Mouse (Mus musculus): ENCODE measurements around the gene Spire2. TPM values are rescaled to one million over a fixed set of nuclear protein-coding genes. Genes with fewer than 3 reads are reported as not detected.
A peak's percentile ranks its signal among the peaks of the same experiment; 100 is the strongest.

Spire2 gene
- polyA plus RNA-seq, 1 experiment from 2014 or later = 40.2 TPM

GRCm38 (mm10) chr8:123317781-123318466 lies 14.6 kb upstream of the Spire2 start:
- WGBS = 9% methylated on average over 21 of the region's 21 CpGs
- no peaks in the 10 kb centered on the region for H3K9me3 ChIP-seq
- peak overlapping the region; percentile 49 for H3K4me3 ChIP-seq
- H3K9ac ChIP-seq = peak overlapping the region; percentile 65
- H3K27me3 ChIP-seq = no peaks in the 10 kb centered on the region
- no peaks in the 10 kb centered on the region for H3K36me3 ChIP-seq
- ATAC-seq (ENCODE audit: low read depth) = peak; percentile 78
- no peak overlapping the region for H3K27ac ChIP-seq (replicated peaks)
- H3K4me1 ChIP-seq (replicated peaks) = peaks cover 13% of the 10 kb centered on the region
- H3K4me2 ChIP-seq = peak overlapping the region; percentile 72

GRCm38 (mm10) chr8:123318467-123318911 lies 14.0 kb upstream of the Spire2 start, which contains the start of gene Fanca:
Fanca (minus strand) TSS chr8:123318576.
- Histone ChIP-seq H3K9ac (peak within 1 kb of the TSS; percentile 65), H3K27ac (replicated peaks) (no peak within 1 kb of the TSS), H3K4me2 (peak within 1 kb of the TSS; percentile 72), H3K4me1 (replicated peaks) (peaks cover 13% of the 10 kb centered on the region), H3K4me3 (peak within 1 kb of the TSS; percentile 49), H3K9me3 (no peaks in the 10 kb centered on the region), H3K27me3 (no peaks in the 10 kb centered on the region), H3K36me3 (no peaks in the 10 kb centered on the region)
- under 1% methylated on average over 24 of the region's 24 CpGs for WGBS
- ATAC-seq (ENCODE audit: low read depth) = peak; percentile 98

- H3K27ac ChIP-seq (replicated peaks) = no peak overlapping the region
- WGBS = 40% methylated on average over 7 of the region's 7 CpGs
- no peaks in the 10 kb centered on the region for H3K36me3 ChIP-seq
- no peaks in the 10 kb centered on the region for H3K27me3 ChIP-seq
- ATAC-seq (ENCODE audit: low read depth) = no peak
- H3K9ac ChIP-seq = no peak overlapping the region
- no peaks in the 10 kb centered on the region for H3K9me3 ChIP-seq
- no peak overlapping the region for H3K4me3 ChIP-seq
- peaks cover 13% of the 10 kb centered on the region for H3K4me1 ChIP-seq (replicated peaks)
- no peak overlapping the region for H3K4me2 ChIP-seq
These were observed 12.9 kb upstream of the Spire2 start for GRCm38 (mm10) chr8:123319522-123320164.

- H3K9ac ChIP-seq = no peak overlapping the region
- H3K27ac ChIP-seq (replicated peaks) = no peak overlapping the region
- 97% methylated on average over 2 of the region's 2 CpGs for WGBS
- ATAC-seq (ENCODE audit: low read depth) = no peak
- no peaks in the 10 kb centered on the region for H3K9me3 ChIP-seq
- H3K36me3 ChIP-seq = no peaks in the 10 kb centered on the region
- no peak overlapping the region for H3K4me2 ChIP-seq
- no peak overlapping the region for H3K4me3 ChIP-seq
- peaks cover 15% of the 10 kb centered on the region for H3K4me1 ChIP-seq (replicated peaks)
- no peaks in the 10 kb centered on the region for H3K27me3 ChIP-seq
These were observed 4.0 kb upstream of the Spire2 start for GRCm38 (mm10) chr8:123328552-123328951.

GRCm38 (mm10) chr8:123329350-123329749 lies 3.2 kb upstream of the Spire2 start:
- H3K27me3 ChIP-seq = no peaks in the 10 kb centered on the region
- H3K4me2 ChIP-seq = no peak overlapping the region
- WGBS = 87% methylated on average over 4 of the region's 4 CpGs
- ATAC-seq (ENCODE audit: low read depth) = no peak
- no peaks in the 10 kb centered on the region for H3K36me3 ChIP-seq
- H3K9ac ChIP-seq = no peak overlapping the region
- no peaks in the 10 kb centered on the region for H3K9me3 ChIP-seq
- no peak overlapping the region for H3K27ac ChIP-seq (replicated peaks)
- peaks cover 23% of the 10 kb centered on the region for H3K4me1 ChIP-seq (replicated peaks)
- no peak overlapping the region for H3K4me3 ChIP-seq

- 73% methylated on average over 5 of the region's 5 CpGs for WGBS
- ATAC-seq (ENCODE audit: low read depth) = no peak
- no peak overlapping the region for H3K4me3 ChIP-seq
These were observed 2.6 kb upstream of the Spire2 start for GRCm38 (mm10) chr8:123329961-123330360.

GRCm38 (mm10) chr8:123330701-123331100 lies 1.8 kb upstream of the Spire2 start:
- H3K36me3 ChIP-seq = no peaks in the 10 kb centered on the region
- no peaks in the 10 kb centered on the region for H3K27me3 ChIP-seq
- peaks cover 35% of the 10 kb centered on the region for H3K4me1 ChIP-seq (replicated peaks)
- H3K27ac ChIP-seq (replicated peaks) = 0 out of 2 replicates have a peak overlapping the region, but pooled peaks have one; percentile 96
- H3K4me3 ChIP-seq = no peak overlapping the region
- no peaks in the 10 kb centered on the region for H3K9me3 ChIP-seq
- WGBS = 83% methylated on average over 6 of the region's 6 CpGs
- ATAC-seq (ENCODE audit: low read depth) = no peak
- no peak overlapping the region for H3K4me2 ChIP-seq
- H3K9ac ChIP-seq = no peak overlapping the region; the same call in 1 of the 2 replicates

More at GRCm38 (mm10) chr8:123329961-123330360, 2.6 kb upstream of the Spire2 start:
- no peaks in the 10 kb centered on the region for H3K27me3 ChIP-seq
- H3K9me3 ChIP-seq = no peaks in the 10 kb centered on the region
- no peak overlapping the region for H3K4me2 ChIP-seq
- H3K36me3 ChIP-seq = no peaks in the 10 kb centered on the region
- H3K9ac ChIP-seq = no peak overlapping the region
- peaks cover 29% of the 10 kb centered on the region for H3K4me1 ChIP-seq (replicated peaks)
- H3K27ac ChIP-seq (replicated peaks) = no peak overlapping the region

GRCm38 (mm10) chr8:123331301-123331700 lies 1.2 kb upstream of the Spire2 start:
- peak overlapping the region; percentile 96 for H3K27ac ChIP-seq (replicated peaks)
- peak overlapping the region; percentile 94; the same call in 1 of the 2 replicates for H3K9ac ChIP-seq
- H3K36me3 ChIP-seq = no peaks in the 10 kb centered on the region
- no peak for ATAC-seq (ENCODE audit: low read depth)
- H3K27me3 ChIP-seq = no peaks in the 10 kb centered on the region
- H3K4me3 ChIP-seq = peak overlapping the region; percentile 85; the same call in 1 of the 2 replicates
- peaks cover 36% of the 10 kb centered on the region for H3K4me1 ChIP-seq (replicated peaks)
- H3K4me2 ChIP-seq = peak overlapping the region; percentile 63
- WGBS = 87% methylated on average over 2 of the region's 2 CpGs
- H3K9me3 ChIP-seq = no peaks in the 10 kb centered on the region

- 18% methylated on average over 8 of the region's 8 CpGs for WGBS
- peak overlapping the region; percentile 85 for H3K4me3 ChIP-seq
- ATAC-seq (ENCODE audit: low read depth) = no peak
These were observed 703 bp upstream of the Spire2 start for GRCm38 (mm10) chr8:123331810-123332209.

GRCm38 (mm10) chr8:123333091-123333587 lies 626 bp downstream of the Spire2 start:
- peaks cover 36% of the 10 kb centered on the region for H3K4me1 ChIP-seq (replicated peaks)
- peak overlapping the region; percentile 94 for H3K9ac ChIP-seq
- H3K9me3 ChIP-seq = no peaks in the 10 kb centered on the region
- H3K4me3 ChIP-seq = peak overlapping the region; percentile 85
- peak overlapping the region; percentile 63 for H3K4me2 ChIP-seq
- no peaks in the 10 kb centered on the region for H3K36me3 ChIP-seq
- H3K27me3 ChIP-seq = no peaks in the 10 kb centered on the region
- ATAC-seq (ENCODE audit: low read depth) = peak; percentile 48
- 1% methylated on average over 19 of the region's 21 CpGs for WGBS
- H3K27ac ChIP-seq (replicated peaks) = peak overlapping the region; percentile 96

More at GRCm38 (mm10) chr8:123331810-123332209, 703 bp upstream of the Spire2 start:
- H3K27me3 ChIP-seq = no peaks in the 10 kb centered on the region
- peak overlapping the region; percentile 94 for H3K9ac ChIP-seq
- peaks cover 36% of the 10 kb centered on the region for H3K4me1 ChIP-seq (replicated peaks)
- no peaks in the 10 kb centered on the region for H3K9me3 ChIP-seq
- H3K4me2 ChIP-seq = peak overlapping the region; percentile 63
- no peaks in the 10 kb centered on the region for H3K36me3 ChIP-seq
- peak overlapping the region; percentile 96 for H3K27ac ChIP-seq (replicated peaks)

- peak overlapping the region; percentile 96 for H3K27ac ChIP-seq (replicated peaks)
- peaks cover 36% of the 10 kb centered on the region for H3K4me1 ChIP-seq (replicated peaks)
- peak overlapping the region; percentile 94 for H3K9ac ChIP-seq
- H3K4me2 ChIP-seq = peak overlapping the region; percentile 63
- H3K9me3 ChIP-seq = no peaks in the 10 kb centered on the region
- peak overlapping the region; percentile 85 for H3K4me3 ChIP-seq
- H3K27me3 ChIP-seq = no peaks in the 10 kb centered on the region
- no peak for ATAC-seq (ENCODE audit: low read depth)
- H3K36me3 ChIP-seq = no peaks in the 10 kb centered on the region
- 1% methylated on average over 7 of the region's 7 CpGs for WGBS
These were observed 1.4 kb downstream of the Spire2 start for GRCm38 (mm10) chr8:123333864-123334263.

GRCm38 (mm10) chr8:123334467-123334866 lies 2.0 kb downstream of the Spire2 start:
- ATAC-seq (ENCODE audit: low read depth) = no peak
- peak overlapping the region; percentile 96 for H3K27ac ChIP-seq (replicated peaks)
- H3K4me3 ChIP-seq = peak overlapping the region; percentile 85
- peak overlapping the region; percentile 63 for H3K4me2 ChIP-seq
- WGBS = 7% methylated on average over 1 of the region's 1 CpGs
- H3K9me3 ChIP-seq = no peaks in the 10 kb centered on the region
- H3K4me1 ChIP-seq (replicated peaks) = peaks cover 36% of the 10 kb centered on the region
- peak overlapping the region; percentile 94 for H3K9ac ChIP-seq
- no peaks in the 10 kb centered on the region for H3K27me3 ChIP-seq
- H3K36me3 ChIP-seq = peaks cover under 1% of the 10 kb centered on the region; the same call in 1 of the 2 replicates

Data from neural tube, embryonic 13.5 days (tissue).